Mouse (Mus musculus): ENCODE measurements around the gene Foxc1. TPM values are rescaled to one million over a fixed set of nuclear protein-coding genes. Genes with fewer than 3 reads are reported as not detected.

Gene Foxc1
- total and polyA plus RNA-seq, 3 experiments = not detected

GRCm38 (mm10) chr13:31806890-31807735, 680 bp downstream of the Foxc1 start:
- peaks cover 28% of the 10 kb centered on the region for H3K9me3 ChIP-seq (replicated peaks; ENCODE audit: low read length)
- TF ChIP-seq ZKSCAN1 (IDR thresholded peaks at IDR 0.05; ENCODE audit: borderline replicate concordance, low read depth, low read length) (no peak), MYC (IDR thresholded peaks at IDR 0.05; ENCODE audit: low read depth, low read length) (no peak), BHLHE40 (IDR thresholded peaks at IDR 0.05; ENCODE audit: low read depth, low read length) (no peak), MEF2A (IDR thresholded peaks at IDR 0.05; ENCODE audit: borderline replicate concordance, low read depth, low read length) (no peak), KAT2A (IDR thresholded peaks at IDR 0.05; ENCODE audit: insufficient replicate concordance, low read length) (no peak)
- in situ Hi-C loops (cut with MboI; ENCODE audit: low pct_ligation_motif_present, low pct_unique_long_range_greater_than_20kb, low sequenced_read_pairs) (loop anchor here (10.0 to 25.0 kb wide), 2 partner anchors 405 to 608 kb away; no protein-coding TSS in a partner anchor), dilution Hi-C loops (cut with MboI; ENCODE audit: extremely low pct_ligation_motif_present, extremely low pct_unique_long_range_greater_than_20kb, low sequenced_read_pairs) (no loop called here)
- peaks cover 0 to 2% of the 10 kb centered on the region in 2 experiments for H3K36me3 ChIP-seq (replicated peaks in 1 of 2; ENCODE audit: control insufficient read depth in 1 of 2, insufficient read depth in 1 of 2, low read length in 1 of 2)
- DNase-seq (ENCODE audit: extremely low read depth) = no peak
- no peaks in the 10 kb centered on the region for H3K4me1 ChIP-seq (ENCODE audit: control insufficient read depth in 1 of 2, insufficient read depth in 2 of 2)
- H3K4me3 ChIP-seq (replicated peaks in 1 of 3; ENCODE audit: low read depth in 2 of 3, low read length in 2 of 3, poor library complexity in 1 of 3) = no peak overlapping the region
- no peak overlapping the region for H3K27ac ChIP-seq (ENCODE audit: insufficient read depth, low read depth)
- H3K9ac ChIP-seq (ENCODE audit: insufficient read depth, low read depth) = no peak overlapping the region
- no peaks in the 10 kb centered on the region for H3K79me2 ChIP-seq (replicated peaks; ENCODE audit: control insufficient read depth, extremely low read depth, insufficient read depth, poor library complexity, severe bottlenecking)
- no peaks in the 10 kb centered on the region for H3K27me3 ChIP-seq (replicated peaks)
- H3K4me2 ChIP-seq (ENCODE audit: insufficient read depth, low read depth, poor library complexity, severe bottlenecking) = no peak overlapping the region

GRCm38 (mm10) chr13:31807736-31808115, 1.3 kb downstream of the Foxc1 start:
- no peaks in the 10 kb centered on the region for H3K79me2 ChIP-seq (replicated peaks; ENCODE audit: control insufficient read depth, extremely low read depth, insufficient read depth, poor library complexity, severe bottlenecking)
- H3K4me3 ChIP-seq (replicated peaks in 1 of 3; ENCODE audit: low read depth in 2 of 3, low read length in 2 of 3, poor library complexity in 1 of 3) = no peak overlapping the region
- no peak for DNase-seq (ENCODE audit: extremely low read depth)
- H3K27ac ChIP-seq (ENCODE audit: insufficient read depth, low read depth) = no peak overlapping the region
- no peaks in the 10 kb centered on the region for H3K4me1 ChIP-seq (ENCODE audit: control insufficient read depth in 1 of 2, insufficient read depth in 2 of 2)
- TF ChIP-seq IRF4 (IDR thresholded peaks at IDR 0.05; ENCODE audit: low read depth, low read length) (no peak), KAT2A (IDR thresholded peaks at IDR 0.05; ENCODE audit: insufficient replicate concordance, low read length) (no peak), ZKSCAN1 (IDR thresholded peaks at IDR 0.05; ENCODE audit: borderline replicate concordance, low read depth, low read length) (no peak), MAFK (IDR thresholded peaks at IDR 0.05; ENCODE audit: insufficient replicate concordance, low read length) (no peak), GABPA (IDR thresholded peaks at IDR 0.05; ENCODE audit: insufficient replicate concordance, low read depth, low read length) (no peak), RAD21 (IDR thresholded peaks at IDR 0.05; ENCODE audit: low read depth, low read length) (no peak), CHD2 (IDR thresholded peaks at IDR 0.05; ENCODE audit: low read length) (no peak), CTCF (conservative IDR thresholded peaks at IDR 0.05 in 1 of 2, IDR thresholded peaks at IDR 0.05 in 1 of 2; ENCODE audit: low read depth in 2 of 2, low read length in 2 of 2) (no peak), UBTF (IDR thresholded peaks at IDR 0.05; ENCODE audit: low read depth, low read length) (no peak)
- H3K9me3 ChIP-seq (replicated peaks; ENCODE audit: low read length) = peaks cover 28% of the 10 kb centered on the region
- no peaks in the 10 kb centered on the region for H3K27me3 ChIP-seq (replicated peaks)
- dilution Hi-C loops (cut with MboI; ENCODE audit: extremely low pct_ligation_motif_present, extremely low pct_unique_long_range_greater_than_20kb, low sequenced_read_pairs) = no loop called here
- in situ Hi-C loops (cut with MboI; ENCODE audit: low pct_ligation_motif_present, low pct_unique_long_range_greater_than_20kb, low sequenced_read_pairs) = loop anchor here (10.0 to 25.0 kb wide), 2 partner anchors 405 to 607 kb away; no protein-coding TSS in a partner anchor
- H3K36me3 ChIP-seq (replicated peaks in 1 of 2; ENCODE audit: control insufficient read depth in 1 of 2, insufficient read depth in 1 of 2, low read length in 1 of 2) = peaks cover 0 to 2% of the 10 kb centered on the region in 2 experiments
- H3K9ac ChIP-seq (ENCODE audit: insufficient read depth, low read depth) = no peak overlapping the region
- no peak overlapping the region for H3K4me2 ChIP-seq (ENCODE audit: insufficient read depth, low read depth, poor library complexity, severe bottlenecking)

All from CH12.LX (cell line).